Mouse (Mus musculus) brain, embryonic 18.5 days (tissue): ENCODE data around the gene Tnfrsf4.
A peak's percentile ranks its signal among the peaks of the same experiment; 100 is the strongest.

Experiments
- DNase-seq: peaks from one replicate; pipeline ENCODE4 v3.0.0-alpha.2; 2012; ENCODE audit warnings: low read depth, low spot score

Gene Tnfrsf4

DNA sequence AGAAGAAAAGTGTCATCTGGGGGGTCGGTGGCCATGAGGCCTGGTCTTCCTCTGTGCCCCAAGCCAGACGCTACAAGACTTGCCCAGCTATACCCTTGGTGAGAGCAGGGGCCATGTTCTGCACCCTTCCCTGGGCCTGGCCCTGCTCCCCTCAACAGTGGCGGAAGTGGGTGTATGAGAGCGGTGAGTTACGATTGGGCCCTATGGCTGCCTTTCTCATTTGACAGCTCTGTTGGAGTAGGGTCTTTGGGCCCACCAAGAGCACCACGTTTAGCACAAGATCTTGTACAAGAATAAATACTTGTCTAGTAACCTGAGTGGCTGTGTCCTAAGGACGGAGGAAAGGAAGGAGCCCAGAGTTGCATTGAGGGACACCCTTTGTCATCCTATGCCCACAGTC, 14.9 kb downstream of the Tnfrsf4 start:
- DNase-seq, result no peak

DNA sequence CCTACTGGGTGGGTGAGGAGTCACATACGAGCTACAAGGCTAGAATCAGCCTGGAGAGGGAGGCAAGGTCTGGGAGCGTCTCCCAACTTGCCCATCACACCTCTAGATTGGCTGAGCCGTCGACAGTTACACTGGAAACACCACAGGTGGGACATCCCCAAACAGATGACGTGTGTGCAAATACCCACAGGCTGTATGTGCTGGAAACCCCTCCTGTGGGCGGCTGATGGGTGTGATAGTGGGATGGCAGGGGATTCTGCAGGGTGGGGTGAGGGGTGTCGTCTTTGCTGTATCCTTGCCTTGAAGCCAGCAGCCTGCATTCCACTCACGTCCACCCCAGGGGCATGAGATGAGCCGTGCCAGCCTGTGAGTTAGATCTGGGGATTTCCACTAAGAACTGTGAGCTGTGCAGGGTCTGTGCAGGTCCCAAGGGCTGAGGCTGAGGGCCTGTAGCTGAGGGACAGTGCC, 17.0 kb downstream of the Tnfrsf4 start:
- DNase-seq, result no peak

DNA sequence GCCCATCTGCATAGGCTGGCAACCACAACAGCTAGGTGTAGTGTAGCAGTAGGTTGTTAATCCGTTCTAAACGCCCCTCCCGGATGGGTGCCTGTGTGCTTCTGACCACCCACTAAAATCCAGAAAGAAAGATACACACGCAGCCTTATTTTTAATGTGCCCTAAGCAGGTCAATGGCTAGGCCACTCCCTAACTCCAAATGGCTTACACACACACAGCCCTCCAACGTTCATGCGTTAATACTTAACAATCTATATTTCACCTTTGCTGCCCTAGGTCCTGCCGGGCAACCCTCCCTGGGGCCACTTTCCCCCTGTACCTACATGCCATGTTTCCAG, 17.6 kb downstream of the Tnfrsf4 start:
- no peak for DNase-seq

DNA sequence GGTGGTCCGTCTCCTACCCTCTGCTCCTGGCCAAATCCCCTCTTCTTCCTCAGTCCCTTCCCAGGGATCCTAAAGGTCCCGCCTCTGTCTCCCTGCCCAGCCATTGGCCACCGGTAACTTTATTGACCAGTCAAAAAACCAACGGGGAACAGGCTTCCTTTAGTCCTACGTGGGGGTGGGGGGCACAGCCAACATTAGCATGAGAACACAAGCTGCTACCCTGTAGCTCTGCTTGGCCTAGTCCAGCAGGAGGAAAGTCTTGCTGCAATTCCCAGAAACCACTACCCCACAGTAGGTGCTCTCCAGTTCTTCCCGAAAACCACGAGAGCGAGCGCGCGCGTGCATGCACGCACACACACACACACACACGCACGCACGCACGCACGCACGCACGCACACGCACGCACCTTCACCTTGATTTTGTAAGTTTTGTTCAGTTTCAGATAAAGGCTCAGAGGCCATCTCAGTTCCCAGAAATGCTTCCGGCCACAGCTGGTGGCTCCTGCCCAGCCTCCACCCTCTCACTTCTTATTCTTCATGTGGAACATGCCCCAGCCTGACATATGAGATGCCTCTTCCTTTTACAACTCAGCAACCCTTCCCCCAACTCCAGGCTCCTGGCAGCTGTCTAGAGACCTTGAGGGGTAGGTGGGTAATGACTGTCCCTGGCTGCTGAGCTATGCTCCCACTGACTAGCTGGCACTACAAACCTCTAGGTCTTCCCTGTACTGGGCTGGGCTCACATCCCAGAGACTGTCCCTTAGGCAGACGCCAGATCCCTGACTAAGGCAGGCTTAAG, 18.1 kb downstream of the Tnfrsf4 start:
- DNase-seq, result peak; percentile 75

DNA sequence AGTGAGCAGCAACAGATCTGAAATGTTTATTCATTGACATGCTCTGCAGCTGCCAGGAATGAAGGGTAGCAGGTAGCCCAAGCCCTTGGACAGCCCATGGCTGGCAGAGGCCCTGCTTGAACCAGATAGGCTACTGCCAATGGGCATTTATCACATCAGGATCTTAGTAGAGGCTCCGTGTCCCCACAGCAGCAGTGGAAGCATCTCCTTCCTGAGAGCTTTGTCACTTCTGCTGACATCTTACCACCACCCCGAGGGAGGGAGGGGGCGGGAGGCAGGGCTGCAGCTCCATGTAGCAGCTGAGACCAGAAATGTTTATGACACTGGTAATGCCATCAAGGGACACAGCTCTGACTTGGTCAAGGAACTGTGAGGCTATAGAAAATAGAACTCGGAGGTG, 19.2 kb downstream of the Tnfrsf4 start:
- DNase-seq, result no peak

DNA sequence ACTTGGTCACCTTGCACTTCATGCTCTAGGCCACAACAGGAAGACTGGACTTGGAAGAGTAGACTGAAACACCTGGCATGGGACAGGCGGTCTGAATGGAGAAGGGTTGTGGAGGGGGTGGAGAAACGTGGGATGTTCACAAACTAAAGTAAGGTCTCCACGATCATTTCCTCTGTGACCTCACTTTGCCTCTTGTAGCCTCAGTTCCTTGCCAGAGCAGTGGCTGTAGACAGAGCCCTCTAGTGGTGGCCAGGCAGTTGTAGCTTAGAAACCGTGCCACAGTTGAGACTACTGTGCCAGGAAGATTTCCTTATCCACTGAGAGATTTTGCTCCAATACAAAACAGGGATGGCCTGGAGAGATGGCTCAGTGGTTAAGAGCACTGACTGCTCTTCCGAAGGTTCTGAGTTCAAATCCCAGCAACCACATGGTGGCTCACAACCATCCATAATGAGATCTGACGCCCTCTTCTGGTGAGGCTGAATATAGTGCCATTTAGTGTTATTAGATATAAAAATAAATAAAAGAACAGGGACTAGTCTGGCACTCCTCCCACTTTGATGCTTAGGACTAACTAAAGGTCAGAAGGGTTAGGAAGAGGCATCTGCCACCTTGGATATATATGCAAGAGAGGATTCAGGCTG, 20.0 kb downstream of the Tnfrsf4 start:
- DNase-seq, result no peak

DNA sequence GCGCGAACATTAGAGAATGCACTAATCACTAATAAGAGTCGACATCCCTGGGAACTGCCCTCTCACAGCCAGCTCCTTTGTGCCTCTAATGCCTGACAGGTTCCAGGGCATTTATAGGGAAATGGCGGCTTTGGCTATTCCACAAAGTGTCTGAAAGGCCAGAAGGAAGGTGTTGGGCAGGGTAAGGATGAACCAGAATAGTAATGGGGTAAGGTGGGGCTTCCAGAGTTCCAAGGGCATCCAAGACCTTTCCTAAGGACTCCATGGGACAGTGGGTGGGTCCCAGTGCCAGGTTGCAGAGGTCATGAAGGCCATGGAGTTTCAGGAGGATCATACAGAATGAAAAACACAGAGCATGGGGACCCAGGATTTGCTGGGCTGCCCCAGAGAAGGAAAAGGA, 20.7 kb downstream of the Tnfrsf4 start:
- no peak for DNase-seq

DNA sequence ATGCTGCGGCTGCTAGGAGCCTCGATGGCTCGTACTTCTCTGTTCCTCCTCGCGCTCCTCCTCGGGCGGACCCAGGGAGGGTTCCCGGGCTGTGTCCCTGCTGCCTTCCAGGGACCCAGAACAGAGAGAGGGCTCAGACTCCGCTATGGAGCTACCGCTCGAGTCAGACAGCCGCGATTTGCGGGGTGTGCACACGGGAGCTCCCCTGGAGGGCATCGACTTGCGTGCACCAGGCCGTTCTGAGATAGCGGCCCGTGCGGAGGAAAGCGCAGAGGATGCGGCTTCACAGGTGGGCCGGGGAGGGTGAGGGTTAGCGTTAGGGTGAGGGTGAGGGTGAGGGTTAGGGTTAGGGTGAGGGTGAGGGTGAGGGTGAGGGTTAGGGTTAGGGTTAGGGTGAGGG, 21.3 kb downstream of the Tnfrsf4 start:
- no peak for DNase-seq

DNA sequence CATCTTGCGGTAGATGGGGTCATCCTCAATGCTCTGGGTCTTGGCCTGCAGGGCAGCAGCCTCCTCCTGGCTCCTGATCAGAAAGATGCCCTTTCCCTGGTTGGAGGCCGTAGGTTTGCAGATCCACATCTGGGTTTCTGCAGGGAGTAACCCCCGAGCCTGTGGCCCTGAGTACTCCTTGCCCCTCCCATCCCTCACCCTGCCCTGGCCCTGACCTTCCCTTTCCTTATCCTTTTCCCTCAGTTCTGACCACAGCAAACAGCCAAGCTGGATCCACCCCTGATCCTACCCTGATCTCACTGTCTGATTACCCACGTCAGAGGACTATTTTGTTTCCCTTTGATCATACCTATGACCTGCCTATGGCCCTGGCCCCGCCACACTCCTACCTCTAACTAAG, 31.1 kb downstream of the Tnfrsf4 start:
- no peak for DNase-seq

DNA sequence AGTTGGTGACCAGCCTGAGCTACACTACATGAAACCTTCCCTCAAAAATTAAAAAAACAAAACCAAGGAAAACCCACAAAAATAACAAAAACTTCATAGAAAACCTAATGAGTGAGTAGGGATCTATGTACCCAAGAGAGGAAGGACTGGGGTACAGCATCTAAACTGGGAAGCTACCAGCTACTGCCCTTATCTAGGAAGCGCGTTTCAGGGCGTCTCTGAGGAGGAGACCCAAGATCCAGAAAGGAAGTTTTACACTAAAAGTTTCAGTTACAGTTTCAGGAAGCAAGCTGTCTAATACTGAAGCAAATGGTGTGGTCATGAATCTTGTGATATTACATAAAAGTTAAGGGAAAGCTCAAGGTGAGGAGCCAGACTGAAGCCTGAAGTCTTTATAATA, 36.1 kb downstream of the Tnfrsf4 start:
- DNase-seq, result no peak

DNA sequence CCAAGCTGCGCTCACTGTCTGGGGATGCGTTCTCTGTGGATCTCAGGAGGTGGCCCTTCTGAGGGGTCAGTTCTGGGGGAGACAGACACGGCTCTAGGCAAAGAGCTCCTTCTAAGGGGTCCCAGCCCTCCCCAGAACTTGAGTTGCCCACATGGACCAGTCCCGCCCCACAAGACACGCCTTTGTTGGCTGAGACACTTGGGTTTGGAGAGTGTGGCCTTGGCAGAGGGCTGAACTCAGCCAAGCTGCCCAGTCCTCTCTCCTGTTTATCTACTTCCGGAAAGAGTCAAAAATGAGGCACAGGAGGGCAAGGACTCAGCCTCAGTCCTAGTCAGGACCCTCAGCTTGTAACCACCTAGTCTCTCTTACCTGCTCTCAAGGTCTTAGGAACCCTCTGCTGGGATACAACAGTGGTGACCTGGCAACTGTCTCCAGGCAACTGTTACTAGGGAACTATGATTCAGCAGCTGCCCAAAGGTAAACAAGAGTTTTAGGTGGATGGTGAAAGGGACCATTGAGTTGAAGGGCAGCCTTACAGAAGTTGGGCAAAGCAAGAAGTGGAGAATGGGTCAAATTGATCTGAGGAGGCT, 36.8 kb downstream of the Tnfrsf4 start:
- no peak for DNase-seq

DNA sequence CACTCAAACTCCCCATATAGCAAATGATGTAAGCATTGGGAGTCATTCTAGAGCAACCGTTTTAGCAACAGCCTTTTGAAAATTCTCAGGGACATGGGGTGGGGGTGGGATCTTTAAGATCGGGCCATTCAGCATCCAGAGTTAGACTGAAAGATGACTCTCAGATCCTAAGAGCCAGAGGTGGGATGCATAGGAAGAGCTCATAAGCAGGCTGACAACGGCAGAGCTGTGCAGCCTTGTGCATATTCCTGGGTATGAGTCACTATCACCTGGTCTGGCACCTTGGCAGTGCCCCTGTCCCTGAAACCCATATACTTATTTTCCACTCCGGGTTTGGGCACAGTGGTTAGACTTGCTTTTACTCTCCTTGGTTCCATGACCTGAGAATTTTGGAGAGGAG, 39.5 kb downstream of the Tnfrsf4 start:
- DNase-seq, result no peak

DNA sequence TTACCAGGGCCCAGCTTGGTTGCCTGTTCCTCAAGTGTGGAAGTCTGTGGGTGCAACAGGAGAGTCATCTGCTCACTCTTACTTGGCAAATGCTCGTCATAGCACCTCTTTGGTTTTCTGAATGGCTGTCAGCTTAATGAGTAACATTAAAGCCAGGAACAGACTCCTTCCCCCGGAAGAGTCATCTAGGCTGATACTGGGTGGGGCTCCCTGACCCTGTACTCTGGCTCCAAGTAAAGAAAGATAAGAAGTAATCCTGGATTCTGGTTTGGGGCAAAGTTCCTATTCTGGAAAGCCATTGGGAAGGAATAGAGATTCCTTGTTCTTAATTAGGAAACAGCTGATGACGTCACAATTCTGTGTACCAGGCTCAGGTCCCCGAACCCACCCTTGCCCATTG, 40.5 kb downstream of the Tnfrsf4 start:
- DNase-seq, result no peak

DNA sequence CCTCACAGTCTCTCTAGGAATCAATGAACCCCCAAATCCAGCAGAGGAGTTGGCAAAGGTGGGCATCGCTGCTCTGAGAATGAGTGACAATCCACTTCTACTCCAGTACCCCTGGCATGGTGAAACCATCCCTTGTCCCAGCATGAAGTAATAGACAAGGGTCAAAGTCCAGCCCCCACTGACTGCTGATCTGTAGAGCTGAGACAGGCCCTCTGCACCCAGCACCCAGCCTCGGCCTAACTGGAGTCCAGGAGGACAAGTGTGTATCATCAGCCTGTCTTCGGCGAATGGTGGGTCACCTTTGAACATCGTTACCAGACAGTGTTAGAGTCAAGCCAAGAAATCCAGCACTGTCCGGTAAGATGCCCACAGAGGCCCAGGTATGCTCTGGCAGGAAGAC, 41.0 kb downstream of the Tnfrsf4 start:
- DNase-seq, result no peak

DNA sequence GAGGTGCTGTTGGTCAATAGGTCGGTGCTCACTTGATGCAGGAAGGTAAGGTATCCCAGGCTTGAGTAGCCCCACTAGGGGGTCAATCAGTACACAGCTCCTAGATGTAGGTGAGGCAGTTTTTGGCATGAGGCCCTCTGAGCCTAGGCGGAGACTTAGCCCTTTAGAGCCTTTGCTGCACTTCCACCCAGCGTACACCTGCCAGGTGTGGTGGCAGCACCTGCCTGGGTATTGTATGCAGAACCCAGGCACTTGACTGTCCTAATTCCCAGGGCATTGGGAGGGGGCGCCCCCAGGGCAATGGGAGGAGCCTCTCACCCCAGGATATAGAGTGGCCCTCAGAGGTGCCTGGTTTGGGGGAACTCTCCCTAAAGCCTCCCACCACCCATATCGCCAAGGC, 41.5 kb downstream of the Tnfrsf4 start:
- DNase-seq, result no peak

DNA sequence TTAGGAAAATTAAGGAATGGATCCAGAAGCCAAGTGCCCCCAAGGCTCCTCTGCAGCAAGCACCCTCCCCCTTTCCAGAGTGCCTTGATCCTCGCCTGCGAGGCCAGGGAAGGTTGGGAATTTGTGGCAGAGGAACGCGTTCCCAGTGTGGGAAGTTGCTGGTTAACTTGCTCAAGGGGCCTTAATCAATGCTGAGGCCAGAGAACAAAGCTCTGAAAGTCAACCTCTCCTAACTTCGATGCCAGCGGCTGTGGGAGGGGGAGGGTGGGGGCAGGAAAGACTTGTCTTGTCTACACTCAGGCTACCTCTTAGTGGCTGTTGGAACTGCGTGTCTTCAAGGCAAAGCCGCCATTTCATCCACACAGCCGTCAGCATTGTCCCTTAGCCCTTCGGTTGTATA, 44.1 kb downstream of the Tnfrsf4 start:
- no peak for DNase-seq

DNA sequence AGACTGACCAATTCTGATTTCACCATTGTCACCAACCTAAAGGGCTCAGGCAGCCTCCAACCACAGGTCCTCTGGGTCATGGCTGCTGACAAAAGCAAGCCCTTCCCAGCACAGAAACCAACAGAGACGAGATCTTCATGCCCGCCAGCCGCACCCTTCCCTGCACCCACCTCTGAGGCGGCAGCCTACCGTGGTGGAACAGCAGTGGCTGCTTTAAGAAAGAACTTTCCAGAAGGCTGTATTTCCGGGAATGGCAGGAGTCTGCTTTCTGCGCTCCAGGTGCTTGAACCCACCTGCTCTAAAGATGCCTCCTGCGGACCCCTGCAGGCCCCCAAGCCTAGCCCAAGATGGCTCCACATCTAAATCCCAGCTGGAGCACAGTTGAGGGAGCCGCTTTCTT, 45.2 kb downstream of the Tnfrsf4 start:
- DNase-seq, result no peak

DNA sequence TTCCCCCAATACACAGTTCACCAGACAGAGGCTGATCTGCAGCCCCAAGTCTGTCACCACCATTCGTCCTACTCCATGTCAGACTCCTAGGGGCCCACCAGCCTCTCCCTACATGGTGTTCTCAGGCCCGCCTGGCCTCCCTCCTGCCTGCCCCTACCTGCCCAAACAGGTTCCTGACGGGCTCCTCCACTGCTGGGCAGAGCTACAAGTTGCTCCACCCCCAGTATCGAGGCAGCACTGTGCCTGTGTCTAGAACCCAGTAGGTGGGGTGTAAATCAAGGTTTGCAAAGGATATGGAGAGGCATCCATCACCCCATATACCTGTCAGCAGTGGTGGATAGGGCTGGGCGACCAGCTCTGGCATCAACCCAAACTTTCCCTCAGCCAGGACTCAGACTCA, 45.6 kb downstream of the Tnfrsf4 start, which contains the start of gene Ttll10:
Gene Ttll10, minus strand, starts transcription at position 154 of the 400 bp plus-strand sequence.
- DNase-seq, result no peak

DNA sequence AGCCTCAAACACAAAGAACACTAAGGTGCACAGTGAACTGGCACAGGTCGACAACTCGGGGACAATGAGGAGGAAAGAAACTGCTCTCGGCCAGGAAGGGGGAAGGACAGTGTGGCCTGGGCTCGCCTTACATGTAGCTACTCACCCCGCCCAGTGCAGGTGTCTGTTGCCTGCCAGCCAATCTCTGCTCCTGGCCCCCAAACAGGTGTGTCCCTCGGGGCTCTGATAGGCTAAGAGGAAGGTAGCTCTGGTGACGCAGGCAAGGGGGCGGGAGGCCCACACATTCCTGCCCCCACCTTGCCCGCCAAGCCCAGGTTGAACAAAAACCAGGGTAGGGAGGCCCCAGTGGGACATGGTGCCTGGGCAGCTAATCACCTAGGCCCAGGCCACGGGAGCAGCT, 46.1 kb downstream of the Tnfrsf4 start:
- no peak for DNase-seq

DNA sequence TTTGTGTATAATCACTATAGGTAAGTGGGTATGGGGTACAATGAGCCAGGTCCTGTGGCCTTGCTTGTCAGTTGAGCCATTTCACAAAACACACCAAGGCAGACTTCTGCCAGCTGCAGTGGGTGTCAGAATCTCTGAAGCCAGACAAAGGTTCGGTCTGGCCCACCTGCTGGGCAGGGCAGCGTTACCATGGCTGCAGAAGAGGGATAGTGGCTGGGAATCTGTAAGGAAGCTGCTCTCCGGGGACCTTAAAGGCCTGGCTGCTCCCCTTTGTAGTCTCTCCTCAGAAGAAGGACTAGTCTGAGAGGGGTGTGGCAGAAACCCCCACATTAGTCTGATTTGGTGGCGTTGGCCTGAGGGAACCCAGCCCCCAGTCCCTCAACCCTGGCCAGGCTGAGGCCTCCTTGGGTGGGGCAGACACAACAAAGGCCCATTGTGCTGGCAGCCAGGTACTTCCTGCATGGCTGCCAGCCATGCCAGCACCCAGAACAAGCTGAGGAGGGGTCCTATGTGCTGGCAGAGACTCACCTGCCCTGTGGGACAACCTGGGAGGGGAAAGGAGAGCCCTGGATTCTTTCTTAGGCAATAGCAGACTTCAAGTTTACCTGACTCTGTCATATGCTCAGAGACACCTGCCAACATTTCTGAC, 50.3 kb downstream of the Tnfrsf4 start:
- DNase-seq, result no peak

DNA sequence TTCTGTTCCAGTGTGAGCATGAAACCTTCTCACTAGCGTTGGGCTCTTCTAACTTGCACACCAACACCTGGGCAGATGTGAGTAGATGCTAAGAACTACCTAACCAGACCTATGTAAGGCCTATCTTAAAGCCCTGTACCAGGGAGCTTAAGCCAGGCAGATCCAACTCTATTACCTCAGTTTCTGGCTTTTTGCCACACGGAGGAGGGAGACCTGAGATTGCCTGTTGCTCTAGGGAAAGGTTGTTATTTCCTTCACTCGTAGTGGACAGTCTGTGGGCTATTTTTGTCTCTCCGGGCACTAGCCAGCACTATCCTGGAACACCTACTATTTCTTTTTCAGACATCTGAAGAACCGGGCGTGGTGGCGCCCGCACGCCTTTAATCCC, 50.9 kb downstream of the Tnfrsf4 start:
- no peak for DNase-seq

DNA sequence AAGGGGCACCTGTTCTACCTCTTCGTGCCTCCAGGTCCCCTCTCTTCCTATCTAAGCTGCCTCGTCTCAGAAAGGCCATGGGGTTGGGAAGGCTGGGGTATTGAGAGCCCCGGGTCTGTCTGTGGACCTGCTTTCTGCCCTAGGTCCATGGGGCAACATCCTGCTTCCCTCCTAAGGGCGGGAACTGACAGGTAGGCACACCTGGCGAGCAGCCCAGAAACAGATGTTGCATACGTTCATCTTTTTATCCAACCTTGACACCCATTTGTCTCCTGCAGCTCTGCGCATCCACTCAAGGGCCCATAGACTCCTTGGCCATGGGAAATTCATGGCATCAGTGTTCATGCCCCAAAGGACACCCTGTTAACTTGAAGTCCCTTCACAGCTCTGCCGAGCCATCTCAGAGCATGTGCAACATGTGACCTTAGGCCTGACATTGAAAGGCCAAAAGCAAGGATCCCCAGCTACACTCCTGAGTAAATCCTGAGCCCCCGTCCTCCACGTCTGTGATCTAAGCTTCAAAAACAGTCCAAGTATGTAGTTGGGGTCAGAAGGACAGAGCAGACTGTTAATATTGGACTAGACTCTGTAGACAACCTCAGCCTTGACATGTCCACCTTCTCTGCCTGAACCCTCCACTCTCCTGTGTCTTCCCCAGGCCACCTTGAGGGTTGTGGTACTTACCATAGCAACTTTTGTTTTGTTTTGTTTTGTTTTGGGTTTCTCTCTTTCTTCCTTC, 51.7 kb downstream of the Tnfrsf4 start:
- DNase-seq, result no peak
